Mouse (Mus musculus) MEL-GATA-1-ER (cell line): ENCODE results near the gene Zfp385a.

ENCODE experiments used
- DNase-seq: peaks from one replicate; pipeline ENCODE4 v3.0.0-alpha.2; 2012; ENCODE audit warnings: low read depth; ENCODE audit errors: extremely low read depth

Zfp385a gene

DNA sequence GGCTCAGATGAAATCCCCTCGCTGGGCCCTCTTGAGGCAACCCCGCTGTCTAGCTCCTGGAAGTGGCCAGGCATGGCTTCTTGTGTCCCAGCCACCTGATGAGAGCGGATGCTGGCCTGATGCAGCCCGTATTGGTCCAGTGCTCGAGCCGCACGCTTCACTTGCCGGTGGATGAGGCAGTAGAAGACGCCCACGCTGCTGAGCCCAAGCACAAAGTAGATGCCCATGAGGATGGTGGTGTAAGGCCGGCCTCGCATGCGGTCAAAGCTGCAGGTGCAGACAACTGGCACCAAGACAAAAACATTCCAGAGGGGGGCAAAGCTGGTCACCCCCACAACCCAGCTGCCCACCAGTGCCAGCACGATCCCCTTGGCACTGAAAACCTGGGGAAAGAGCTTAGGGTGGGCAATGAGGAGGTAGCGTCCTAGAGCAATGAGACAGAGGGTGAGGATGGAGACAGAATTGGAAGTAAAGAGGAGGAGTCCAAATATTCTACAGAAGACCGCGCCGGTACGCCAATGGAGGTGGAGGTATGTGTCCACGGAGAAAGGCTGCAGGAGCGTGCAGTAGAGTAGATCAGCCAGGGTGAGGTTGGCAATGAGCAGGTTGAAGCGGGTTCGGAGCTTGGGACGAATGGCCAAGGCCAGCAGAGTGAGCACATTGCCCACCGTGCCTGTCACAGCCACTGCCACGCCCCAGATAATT lies 30.9 kb downstream of the Zfp385a start:
- no peak for DNase-seq

DNA sequence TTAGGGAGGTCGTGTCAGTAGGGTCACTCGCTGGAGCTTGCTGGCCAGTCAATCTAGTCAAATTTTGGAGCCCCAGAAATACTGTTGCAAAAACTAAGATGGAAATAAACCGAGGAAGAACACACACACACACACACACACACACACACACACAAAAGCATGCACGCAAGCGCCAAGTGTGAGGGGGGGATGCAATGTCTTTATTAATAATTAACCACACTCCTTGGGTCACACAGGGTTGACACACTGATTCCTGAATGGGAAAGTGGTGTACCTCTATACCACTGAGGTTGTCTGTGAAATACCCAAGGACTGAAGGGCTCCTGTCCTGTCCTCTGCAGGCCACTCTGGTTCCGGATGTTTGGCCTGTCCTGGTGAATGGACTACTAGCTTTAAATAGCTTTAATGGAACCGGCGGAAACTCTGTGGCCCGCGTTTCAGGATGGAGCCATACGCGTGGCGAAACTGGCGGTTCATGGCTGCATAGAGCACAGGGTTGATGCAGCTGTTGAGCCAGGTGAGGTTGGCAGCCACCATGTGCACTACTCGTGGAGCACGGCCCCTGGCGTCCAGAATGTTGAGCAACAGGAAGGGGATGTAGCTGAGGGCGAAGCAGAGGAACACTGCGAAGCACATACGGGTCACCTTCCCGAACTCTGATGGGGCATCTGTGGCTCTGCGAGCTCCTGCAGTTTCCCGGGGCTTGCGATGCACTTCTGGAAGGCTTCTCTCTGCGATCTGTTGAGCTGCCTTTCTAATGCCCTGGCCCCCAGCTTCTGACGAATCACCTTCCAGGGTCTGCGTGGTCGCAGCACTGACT lies 31.6 kb downstream of the Zfp385a start:
- DNase-seq = no peak

DNA sequence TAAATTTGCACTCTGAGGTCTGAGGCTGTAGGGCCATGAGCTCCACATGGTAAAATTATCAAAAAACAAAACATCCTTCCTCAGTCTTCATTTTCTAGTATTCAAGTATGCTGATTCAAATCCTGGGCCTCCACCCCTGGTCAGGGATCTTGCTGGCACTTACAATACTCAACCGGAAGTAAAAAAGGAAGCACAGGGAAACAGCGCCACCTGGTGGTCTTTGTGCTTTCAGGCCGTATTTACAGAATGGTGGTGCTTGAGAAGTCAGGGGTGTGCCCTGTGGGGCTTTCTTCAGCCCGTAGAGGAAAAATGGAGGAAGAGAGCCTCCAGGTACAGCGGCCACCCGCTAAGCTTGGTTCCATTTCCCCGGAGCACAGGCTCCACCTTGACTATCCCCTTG lies 32.8 kb downstream of the Zfp385a start:
- DNase-seq = peak; percentile 67

DNA sequence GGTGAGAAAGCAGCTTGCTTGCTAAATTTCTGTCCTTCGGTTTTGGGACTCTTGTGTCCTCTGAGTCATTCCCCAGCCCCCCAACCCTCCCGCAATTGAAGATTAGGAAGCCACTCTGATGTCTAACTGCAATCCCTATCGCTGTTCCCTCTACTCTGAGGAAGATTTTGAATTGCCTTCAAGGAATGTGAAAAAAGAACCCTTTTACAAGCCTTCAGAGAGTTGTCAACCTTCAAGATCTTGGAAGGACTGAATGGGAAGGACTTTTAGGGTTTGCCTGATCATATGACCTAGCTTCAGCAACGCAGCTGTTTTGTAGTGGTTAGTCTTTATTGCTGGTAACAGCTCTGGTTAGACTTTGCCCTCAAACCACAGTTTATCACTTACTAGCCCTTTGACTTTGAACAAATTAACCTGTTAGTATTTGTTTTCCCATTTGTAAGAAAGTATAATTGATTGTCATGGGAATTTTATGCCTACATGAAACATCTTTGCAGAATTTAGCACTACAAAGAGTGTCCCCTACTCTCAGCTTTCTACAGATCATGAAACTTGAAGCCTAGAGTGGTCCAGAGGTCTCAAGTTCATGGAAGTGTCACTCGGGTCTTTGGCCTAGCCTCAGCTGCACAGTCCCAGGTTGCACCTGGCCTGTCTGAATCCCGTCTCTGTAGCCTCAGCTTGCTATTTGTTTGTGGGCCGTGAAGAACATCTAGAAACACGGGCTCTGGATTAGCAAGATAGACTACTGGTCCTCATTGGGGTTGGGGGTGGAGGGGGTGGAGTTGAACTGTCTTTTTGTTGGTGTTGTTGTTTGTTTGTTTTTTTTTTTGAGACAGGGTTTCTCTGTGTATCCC lies 33.9 kb downstream of the Zfp385a start:
- no peak for DNase-seq

DNA sequence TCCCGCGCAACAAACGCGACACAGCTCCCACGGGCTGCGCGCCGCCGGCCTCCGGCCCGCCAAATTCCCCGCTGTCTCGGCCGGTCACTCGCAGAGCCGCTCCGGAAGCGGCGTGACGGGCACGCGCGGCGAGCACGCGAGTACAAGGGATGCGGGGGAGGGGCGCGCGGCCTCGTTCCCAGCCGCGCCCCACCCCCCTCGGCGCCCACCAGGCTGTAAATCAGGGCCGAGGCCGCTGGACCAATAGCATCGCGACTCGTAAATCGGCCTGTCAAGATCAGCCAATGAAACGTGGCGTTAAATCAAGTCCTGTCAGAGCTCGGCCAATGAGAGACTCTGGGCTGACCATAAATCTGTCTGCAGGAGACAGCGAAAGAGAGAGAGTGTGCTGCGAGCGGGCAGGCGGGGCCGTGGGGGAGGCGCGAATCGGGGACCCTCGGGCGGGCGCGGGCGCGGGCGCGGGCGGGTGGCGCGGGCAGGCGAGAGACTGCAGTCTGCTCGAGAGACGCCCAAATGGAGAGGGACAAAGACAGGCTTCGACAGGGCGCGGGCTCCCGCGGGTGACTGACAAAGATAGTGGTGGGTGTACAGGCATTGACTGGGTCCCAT lies 34.7 kb downstream of the Zfp385a start:
- DNase-seq = peak; percentile 67

DNA sequence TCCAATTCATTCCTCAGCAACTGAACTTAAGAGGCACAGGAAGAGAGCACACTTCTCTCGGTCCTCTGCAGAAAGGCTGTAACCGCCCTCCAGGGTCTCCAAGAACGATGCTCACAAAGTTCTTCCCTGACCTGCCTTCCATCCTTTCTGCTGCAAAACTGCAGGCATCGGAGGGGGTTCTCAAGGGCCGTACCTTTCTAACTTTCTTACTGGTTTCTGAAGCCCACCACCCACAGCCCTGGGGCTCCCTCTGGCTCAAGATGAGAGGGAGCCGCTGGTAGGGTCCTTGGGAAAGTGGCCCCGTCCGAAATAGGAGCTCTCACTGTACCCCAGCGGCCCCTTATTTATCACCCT lies 35.3 kb downstream of the Zfp385a start:
- no peak for DNase-seq

DNA sequence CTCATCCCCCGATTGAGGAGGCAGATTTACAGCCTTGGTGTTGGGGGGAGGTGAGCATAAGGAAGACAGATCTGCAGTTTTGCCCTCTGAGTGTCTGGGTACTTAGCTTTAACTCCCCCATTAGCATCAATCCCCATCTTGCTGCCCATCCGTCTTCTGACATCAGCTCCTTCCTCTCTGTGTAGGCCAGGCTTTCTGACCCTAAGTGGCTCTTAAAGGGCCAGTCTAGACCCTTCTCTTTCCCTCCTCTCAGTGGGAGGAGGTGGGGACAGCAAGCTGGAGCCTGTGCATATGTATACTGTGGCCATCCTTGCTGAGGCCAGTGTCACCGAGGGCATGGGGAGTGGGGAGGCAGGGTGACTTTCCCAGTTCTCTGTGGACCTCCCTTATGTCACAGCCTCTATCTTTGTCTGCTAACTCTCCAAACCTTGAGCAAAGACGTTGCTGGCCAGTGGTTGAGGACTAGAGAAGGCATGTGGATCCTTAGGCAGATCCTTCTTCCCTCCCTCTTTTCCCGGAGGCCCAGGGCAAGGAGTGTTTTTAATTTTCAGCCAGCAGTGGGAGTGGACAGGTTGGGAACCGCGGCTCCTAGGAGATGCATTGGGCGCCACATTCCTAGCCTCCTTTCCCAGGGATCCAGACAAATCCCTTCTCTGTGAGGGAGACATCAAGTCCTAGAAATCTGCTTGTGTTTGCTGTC lies 35.8 kb downstream of the Zfp385a start:
- DNase-seq = no peak

DNA sequence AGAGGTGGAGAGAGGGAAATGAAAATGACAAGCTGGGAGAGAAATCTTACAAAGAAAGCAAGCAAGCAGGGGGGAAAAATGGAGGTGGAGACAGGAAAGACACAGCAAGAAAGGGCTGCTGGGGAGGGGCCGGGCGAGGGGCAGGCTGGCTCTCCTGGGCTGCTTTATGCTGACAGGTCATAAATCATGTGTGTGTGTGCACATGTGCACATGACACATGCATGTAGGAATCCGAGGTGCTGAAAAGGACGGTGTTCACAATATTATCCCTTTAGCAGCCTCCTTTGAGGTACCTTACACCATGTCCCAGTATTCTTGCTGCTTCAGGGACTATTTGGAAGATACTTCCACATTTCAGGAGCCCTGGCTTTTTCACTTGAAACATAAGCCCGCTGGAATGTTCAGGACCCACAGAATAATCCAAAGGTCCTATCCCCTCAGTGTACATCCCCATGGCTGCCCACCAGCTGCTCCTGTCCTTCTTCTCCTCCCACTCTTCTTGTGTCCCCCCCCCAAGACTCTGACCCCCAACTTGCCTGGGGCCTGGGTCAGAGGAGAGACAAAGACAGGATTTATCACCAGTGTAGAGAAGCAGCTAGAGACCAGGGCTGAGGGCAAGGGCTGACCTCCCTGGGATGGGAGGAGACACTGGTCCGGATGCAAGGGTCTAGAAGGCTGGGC lies 37.4 kb downstream of the Zfp385a start:
- DNase-seq = no peak

DNA sequence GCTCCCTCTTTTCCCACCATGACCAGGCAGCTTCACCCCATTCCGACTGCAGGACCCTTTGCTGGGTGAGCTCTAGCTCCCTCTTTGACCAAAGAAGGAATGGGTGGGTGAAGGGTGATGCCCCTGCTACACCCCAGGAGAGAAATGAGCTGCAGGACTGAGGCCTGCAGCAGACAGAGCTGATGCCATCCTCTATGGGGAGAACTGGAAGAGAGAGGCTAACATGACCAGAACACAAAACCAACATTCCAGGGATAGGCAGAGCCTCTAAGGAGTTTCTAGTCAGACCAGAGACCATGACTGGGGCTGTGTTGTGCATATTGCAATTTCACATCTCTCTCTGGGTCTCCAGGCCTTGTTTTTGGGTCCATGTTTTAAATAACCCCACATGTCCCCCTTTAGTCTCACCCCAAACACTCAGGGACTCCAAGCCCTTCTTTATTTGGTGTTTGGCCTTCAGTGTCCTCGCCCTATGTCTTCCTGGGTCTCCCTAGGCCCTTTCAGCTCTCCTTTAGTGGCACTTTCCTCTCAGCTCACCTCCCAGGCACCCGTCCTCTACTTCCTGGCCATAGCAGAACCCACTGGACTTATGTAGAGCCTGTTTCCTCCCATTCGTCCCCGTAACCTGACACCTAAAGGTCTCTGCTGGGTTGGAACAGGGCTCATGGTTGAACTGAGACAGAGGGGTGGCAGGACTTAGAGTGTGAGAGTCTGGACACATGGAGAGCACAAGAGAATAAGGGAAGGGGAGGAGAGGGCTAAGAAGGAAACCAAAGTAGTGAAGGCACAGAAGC lies 38.1 kb downstream of the Zfp385a start:
- DNase-seq = no peak

DNA sequence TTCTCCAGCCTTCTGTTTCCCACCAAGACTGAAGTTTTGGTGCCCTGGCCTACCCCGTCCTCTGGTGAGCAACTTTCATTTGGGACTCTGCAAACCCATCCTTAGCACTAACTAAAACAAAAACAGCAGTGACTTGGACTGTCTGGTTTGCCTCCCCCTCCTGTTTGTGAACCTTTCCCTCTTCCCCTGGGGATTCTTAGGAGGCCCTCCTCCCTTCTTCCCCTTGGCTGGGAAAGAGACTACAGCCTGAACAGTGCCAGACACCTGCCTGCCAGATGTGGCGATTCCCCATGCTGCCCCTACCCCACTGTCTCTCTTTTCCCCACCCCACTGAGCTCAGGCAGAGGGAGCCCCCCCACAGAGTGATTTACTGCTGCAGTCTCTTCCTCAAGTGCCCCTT lies 38.8 kb downstream of the Zfp385a start:
- no peak for DNase-seq

DNA sequence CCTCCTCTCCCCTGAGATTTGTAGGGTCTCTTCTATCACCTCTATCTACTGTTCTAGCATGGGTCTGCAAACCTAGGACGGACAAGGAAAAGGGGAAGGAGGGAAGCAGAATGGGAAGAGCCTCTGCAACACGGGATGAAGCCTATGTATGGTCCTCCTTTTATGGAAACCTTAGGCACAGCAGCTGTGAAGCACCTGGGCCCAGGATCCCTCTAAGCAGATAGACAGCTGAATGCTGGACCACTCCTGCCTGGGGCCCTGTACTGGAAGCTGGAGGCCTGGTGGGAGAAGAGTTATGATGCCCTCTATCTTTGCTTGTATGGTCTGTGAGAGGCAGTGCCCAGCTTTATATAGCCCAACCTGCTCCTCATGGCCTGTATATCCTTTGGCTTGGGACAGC lies 39.3 kb downstream of the Zfp385a start:
- DNase-seq = no peak

DNA sequence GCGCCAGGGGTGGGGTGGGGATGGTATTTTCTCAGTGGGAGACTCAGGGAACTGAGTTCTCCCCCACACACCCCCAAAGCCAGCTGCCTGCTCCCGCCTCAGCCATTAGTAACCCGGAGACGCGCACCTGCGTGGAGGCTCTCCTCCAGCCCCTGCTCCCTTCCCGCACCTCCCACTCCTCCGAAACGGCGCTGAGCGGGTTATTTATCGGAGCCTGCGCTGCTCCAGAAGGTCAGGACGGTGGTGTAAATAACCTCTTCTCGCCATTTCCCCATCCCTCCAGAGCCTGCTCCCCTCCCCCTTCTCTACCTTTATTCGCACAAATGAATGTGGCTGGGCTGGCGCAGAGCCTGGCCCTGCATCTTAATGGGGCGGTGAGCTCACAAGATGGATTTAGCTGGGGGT lies 39.8 kb downstream of the Zfp385a start:
- DNase-seq = no peak

DNA sequence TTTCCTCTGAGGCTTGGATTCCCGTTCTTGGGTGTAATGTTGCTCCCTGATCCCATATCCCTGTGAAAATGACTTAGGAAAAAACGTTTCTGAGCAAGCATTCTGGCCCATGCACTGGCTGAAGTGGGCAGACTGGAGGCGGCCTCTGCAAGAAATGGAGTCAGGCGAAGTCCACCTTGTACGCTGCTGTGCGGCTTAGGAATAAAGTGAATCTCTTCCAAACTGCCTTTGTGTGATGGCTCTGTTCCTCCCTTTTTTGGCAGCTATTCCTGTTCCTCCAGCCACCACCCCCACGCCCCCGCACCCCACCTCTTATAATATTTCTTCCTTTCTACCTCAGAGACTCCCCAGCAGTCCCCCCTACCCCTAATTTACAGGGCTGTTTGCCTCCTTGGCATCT lies 40.2 kb downstream of the Zfp385a start:
- no peak for DNase-seq

DNA sequence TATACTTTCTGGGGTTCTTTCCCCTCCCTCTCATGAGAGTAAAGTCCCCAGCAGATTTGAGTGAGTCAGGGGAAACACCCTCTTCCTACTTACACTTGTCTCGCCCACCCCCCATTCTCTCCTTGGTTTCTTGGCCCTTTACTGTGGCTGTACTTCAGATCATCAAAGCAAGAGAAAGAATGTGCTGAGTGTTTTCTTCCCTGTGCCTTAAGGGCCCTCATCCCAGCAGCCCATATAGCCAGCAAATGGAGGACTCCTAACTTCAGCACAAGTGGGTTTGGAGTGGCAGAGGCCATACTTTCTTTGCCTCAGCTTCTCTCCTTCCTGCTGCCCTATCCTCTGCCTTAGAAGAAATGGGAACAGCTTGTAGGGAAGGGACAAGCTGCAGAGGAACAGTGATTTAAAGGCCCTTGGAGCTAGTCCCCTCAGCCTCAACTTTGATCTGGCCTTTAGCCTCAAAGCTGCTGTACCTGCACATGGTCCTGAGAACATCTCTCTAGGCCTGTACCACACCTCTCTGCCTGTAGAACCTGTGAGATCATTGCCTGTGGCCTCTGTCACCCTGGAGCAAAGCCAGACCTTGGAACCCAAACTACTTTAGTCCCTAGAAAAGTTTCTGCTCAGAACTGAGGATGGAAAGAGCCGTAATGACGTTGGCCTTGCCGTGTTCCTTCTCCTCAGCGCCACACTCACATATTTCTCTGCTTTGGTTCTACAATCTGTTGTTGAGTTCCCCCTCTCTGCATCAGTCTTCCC lies 40.9 kb downstream of the Zfp385a start:
- DNase-seq = no peak

DNA sequence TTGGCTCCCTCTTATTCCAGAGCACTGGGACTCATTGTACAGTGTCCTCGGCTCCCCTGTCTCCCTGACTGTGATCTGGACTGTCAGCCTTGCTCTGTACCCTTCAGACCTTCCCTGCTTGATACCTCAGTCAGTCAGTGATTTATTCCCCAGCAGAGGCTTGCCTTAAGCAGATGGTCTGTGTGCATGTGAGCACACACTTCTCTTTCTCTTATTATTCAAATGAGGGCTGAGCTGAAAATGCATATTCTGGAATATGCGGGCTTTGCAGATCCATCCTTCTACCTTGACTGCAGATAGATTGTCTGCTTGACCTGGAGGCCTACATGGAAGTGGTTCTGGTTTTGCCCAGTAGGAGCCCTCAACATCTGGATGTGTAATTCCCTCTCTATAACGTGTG lies 41.9 kb downstream of the Zfp385a start:
- DNase-seq = no peak

DNA sequence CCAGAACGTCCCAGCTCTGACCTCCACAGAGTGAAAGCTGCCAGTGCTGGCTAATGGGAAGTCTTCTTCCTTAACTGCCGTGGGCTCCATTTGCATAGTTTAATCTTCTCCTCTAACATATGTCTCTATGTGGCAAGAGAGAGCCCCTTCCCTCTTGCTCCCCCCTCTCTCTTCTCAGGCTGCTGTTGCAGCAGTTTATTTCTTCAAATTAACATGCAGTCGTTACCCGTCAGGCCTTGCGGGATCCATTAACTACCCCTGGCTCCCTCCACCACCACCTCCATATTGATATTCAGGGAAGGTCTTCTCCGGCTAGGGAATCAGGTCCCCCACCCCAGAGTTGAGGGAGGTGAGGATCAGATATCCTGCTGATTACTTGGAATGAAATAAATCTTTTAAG lies 42.6 kb downstream of the Zfp385a start:
- DNase-seq = no peak

DNA sequence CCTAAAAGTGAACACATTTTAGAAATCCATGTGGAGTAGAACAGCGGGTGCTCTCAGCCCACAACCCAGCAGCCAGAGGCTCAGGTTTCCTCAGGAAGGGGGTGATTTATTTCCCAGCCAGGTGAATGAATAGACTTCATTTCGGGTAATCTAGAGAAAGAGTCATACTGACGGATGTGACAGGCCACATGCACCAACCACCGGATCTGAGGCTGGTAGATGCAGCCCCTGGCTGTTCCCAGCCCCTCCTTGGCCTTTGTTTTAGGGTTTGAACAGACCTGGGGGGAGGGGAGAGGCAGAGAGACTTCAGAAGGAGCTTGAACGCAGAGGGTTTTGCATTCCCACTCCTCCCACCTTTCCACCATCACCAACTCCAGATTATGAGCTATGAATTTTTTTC lies 44.0 kb downstream of the Zfp385a start:
- no peak for DNase-seq

DNA sequence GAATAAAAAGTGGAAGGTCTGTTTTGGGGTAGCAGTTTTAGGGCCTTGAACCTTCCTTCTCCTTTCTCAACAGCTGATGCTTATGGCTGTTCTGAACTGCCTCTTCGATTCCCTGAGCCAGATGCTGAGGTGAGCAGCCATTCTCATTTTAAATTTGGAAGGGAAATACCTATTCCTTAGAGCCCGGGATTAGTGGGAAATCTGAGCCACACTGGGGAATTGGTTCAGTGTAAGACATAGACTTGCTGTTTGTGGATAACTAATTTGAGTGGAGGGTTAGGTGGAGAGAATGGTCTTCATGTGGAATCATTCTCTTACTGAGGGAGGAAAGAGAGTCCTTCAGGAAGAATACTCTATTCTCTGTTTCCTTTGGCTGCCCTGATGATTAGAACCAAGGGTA lies 45.2 kb downstream of the Zfp385a start:
- DNase-seq = no peak

DNA sequence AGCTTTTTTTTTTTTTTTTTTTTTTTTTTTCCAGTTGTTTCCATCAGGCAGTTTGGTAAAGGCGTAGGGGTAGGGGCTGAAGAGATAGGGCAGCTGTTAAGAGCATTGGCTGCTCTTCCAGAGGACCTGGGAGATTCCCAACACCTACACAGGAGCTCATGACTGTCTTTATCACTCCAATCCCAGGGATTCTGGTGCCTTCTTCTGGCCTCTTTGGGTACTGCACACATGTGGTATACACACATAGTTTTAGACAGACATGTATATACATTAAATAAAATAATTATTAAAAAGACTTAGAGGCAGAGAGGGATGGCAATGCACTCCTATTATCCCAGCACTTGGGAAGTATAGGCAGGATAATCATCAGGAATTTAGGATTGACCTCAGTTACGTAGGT lies 46.5 kb downstream of the Zfp385a start:
- DNase-seq = no peak
